Mouse (Mus musculus) olfactory bulb, adult 2 months (tissue): ENCODE data around the gene Gas6.

Experiments
- CTCF ChIP-seq: fragments of 200-500 bp; IDR thresholded peaks from 2 replicates; pipeline ENCODE4 v1.5.1; 2012; ENCODE audit warnings: low read depth, mild to moderate bottlenecking, low read length, moderate library complexity; ENCODE audit not compliant: insufficient read depth
- POLR2A ChIP-seq: fragments of 200-500 bp; IDR thresholded peaks from 2 replicates; pipeline ENCODE4 v1.6.1; 2012; ENCODE audit warnings: mild to moderate bottlenecking, low read depth, low read length, moderate library complexity; ENCODE audit not compliant: insufficient read depth

GRCm38 (mm10) chr8:13492198-13492995, 1.9 kb downstream of the Gas6 start:
- TF ChIP-seq CTCF = no peak
- TF ChIP-seq POLR2A = no peak
